Mouse (Mus musculus) MEL (cell line): Measurements from ENCODE around the gene Cap1.

Experiments
- CTCF ChIP-seq, 3 experiments: IDR thresholded peaks in 2 of 3; conservative IDR thresholded peaks in 1 of 3; 2 replicates each; pipeline ENCODE4 v1.5.1; 2011 to 2012; ENCODE audit warnings: low read length in 3 of 3, low read depth in 2 of 3, mild to moderate bottlenecking in 2 of 3, improper control_type of control experiment in 1 of 3, inconsistent platforms in 1 of 3, mixed read lengths in 1 of 3, moderate library complexity in 1 of 3; ENCODE audit not compliant: control insufficient read depth in 1 of 3, insufficient read depth in 1 of 3, poor library complexity in 1 of 3, severe bottlenecking in 1 of 3
- GABPA ChIP-seq: IDR thresholded peaks from 2 replicates; pipeline ENCODE4 v1.6.1; 2012; ENCODE audit warnings: low read depth, mild to moderate bottlenecking, inconsistent platforms, low read length, improper control_type of control experiment, moderate library complexity
- MAX ChIP-seq: IDR thresholded peaks from 2 replicates; pipeline ENCODE4 v1.6.1; 2011; ENCODE audit warnings: low read length, improper control_type of control experiment

DNA sequence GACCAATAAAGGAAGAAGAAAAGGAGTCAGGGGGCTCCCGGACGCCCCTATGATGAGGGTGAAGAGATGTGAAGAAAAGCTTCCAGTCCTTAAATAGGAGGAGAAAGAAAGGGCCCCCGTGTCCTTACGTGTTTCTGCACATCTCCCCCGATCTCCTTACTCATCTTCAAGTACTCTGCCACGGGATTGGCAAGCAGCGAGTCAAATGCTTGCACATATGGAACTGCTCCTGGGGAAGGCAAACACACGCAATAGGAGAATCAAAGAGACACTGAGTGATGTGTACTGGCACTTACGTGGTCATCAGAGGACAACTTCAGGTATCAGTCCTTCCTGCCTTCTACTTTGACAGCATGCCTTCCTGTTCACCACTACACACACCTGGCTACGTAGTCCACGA, 14.6 kb downstream of the Cap1 start:
- TF ChIP-seq MAX (no peak), GABPA (no peak), CTCF (IDR thresholded peaks at IDR 0.05 in 2 of 3, conservative IDR thresholded peaks at IDR 0.05 in 1 of 3; ENCODE audit: control insufficient read depth in 1 of 3, insufficient read depth in 1 of 3, low read depth in 2 of 3, low read length in 3 of 3, poor library complexity in 1 of 3, severe bottlenecking in 1 of 3) (no peak)
